Mouse (Mus musculus) embryonic fibroblast, embryonic 13.5 days (primary cell): ENCODE results near the gene Cd3d.

Experiments
- CTCF ChIP-seq: IDR thresholded peaks from 2 replicates; pipeline ENCODE4 v1.5.1; 2011; ENCODE audit warnings: mild to moderate bottlenecking, control low read depth, low read length, moderate library complexity, borderline replicate concordance; ENCODE audit not compliant: insufficient read depth
- POLR2A ChIP-seq: IDR thresholded peaks from 2 replicates; pipeline ENCODE4 v1.6.1; 2011; ENCODE audit warnings: low read depth, mild to moderate bottlenecking, control low read depth, low read length, moderate library complexity

DNA sequence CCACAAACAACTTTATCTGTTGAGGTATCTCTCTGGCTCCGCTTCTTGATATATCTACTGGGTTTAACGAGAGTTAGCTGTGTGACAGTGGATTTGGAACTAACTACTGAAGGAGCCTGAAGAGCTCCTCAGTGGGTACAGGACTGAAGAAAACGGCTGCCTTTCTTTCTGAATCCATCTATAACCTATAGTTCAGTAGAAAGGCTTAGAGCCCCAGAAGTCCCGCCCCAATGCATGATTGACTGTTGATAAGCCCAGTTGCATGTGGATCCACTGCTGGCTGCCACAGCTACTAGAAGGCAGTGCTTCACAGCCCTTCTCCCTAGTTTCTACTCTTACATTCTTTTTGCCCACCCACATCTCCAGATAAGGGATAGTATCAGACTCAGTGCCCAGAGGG is 28.9 kb downstream of the Cd3d start:
- TF ChIP-seq CTCF: no peak
- TF ChIP-seq POLR2A: no peak
